Mouse (Mus musculus) E14TG2a.4 (cell line): Measurements from ENCODE around the gene Slc52a3.

Source experiments
- CTCF ChIP-seq: conservative IDR thresholded peaks from 2 replicates; pipeline ENCODE4 v1.5.1; 2014; ENCODE audit warnings: low read length
- POU5F1 ChIP-seq: IDR thresholded peaks from 2 replicates; pipeline ENCODE4 v1.6.1; 2014; ENCODE audit warnings: low read length, borderline replicate concordance

DNA sequence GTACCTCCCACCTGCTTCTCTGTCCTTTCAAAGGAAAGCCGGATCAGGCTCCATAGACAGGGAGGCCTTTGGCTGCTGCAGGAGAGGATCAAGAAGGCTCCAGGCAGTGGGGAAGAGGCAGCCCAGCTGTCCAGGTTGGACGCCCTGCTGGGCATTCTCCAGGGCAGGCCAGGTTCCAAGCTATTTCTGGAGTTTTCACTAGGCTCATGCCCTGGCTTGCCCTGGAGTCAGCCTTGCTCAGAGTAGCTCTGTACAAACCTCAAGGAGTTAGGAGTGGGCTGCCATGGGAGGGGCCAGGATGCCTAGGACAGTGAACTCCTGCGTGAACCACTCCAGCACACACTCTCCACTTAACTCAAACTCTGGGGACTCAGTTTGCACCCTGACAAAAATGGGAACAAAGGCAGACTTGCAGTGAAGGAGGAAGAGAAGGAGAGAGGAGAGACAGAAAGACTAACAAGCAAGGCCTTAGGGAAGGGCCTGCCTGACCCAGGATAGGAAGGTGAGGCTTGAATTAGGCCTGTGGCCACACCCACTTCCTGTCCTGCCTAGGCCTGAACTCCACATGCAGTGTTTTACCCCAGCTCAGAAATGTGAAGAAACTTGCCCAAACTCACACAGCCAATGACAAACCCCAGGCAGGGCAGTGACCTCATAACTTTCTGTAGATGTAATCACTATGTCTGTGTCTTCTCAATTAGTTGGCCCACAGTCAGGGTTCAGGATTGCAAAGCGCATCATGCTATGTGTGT lies 18.4 kb upstream of the Slc52a3 start:
- no peak for TF ChIP-seq CTCF
- no peak for TF ChIP-seq POU5F1
